Mouse (Mus musculus) urinary bladder, postnatal 25 days (tissue): Measurements from ENCODE around the gene Scgb1a1.
"Not testable (repeated sequence)": the region's sequence is repeated elsewhere in the genome, so short reads cannot be mapped to it uniquely, and the experiment has no call there.

ENCODE experiments used
- DNase-seq: peaks from one replicate; pipeline ENCODE4 v3.0.0; 2022; ENCODE audit warnings: low spot score

Gene Scgb1a1

GRCm38 (mm10) chr19:9067292-9067691 lies 20.5 kb downstream of the Scgb1a1 start:
- no peak for DNase-seq

GRCm38 (mm10) chr19:9065621-9066561 lies 21.9 kb downstream of the Scgb1a1 start:
- DNase-seq = no peak

GRCm38 (mm10) chr19:9063831-9064230 lies 23.9 kb downstream of the Scgb1a1 start:
- no peak for DNase-seq

- DNase-seq = no peak
Measured at GRCm38 (mm10) chr19:9062822-9063221, 24.9 kb downstream of the Scgb1a1 start.

- DNase-seq = no peak
Measured at GRCm38 (mm10) chr19:9061221-9061893, 26.4 kb downstream of the Scgb1a1 start.

- DNase-seq = no peak
Measured at GRCm38 (mm10) chr19:9060103-9060502, 27.7 kb downstream of the Scgb1a1 start.

- DNase-seq = no peak
Measured at GRCm38 (mm10) chr19:9059391-9059790, 28.4 kb downstream of the Scgb1a1 start.

- no peak for DNase-seq
Measured at GRCm38 (mm10) chr19:9058944-9059343, 28.8 kb downstream of the Scgb1a1 start.

GRCm38 (mm10) chr19:9058331-9058884 lies 29.4 kb downstream of the Scgb1a1 start:
- DNase-seq = no peak

GRCm38 (mm10) chr19:9057679-9058078 lies 30.1 kb downstream of the Scgb1a1 start:
- DNase-seq = no peak

- DNase-seq = no peak
Measured at GRCm38 (mm10) chr19:9055703-9056355, 31.9 kb downstream of the Scgb1a1 start.

GRCm38 (mm10) chr19:9055153-9055552 lies 32.6 kb downstream of the Scgb1a1 start:
- no peak for DNase-seq

GRCm38 (mm10) chr19:9052803-9053431 lies 34.8 kb downstream of the Scgb1a1 start:
- no peak for DNase-seq

GRCm38 (mm10) chr19:9051985-9052384 lies 35.8 kb downstream of the Scgb1a1 start:
- DNase-seq = not testable (repeated sequence)

- no peak for DNase-seq
Measured at GRCm38 (mm10) chr19:9050294-9051229, 37.2 kb downstream of the Scgb1a1 start.

GRCm38 (mm10) chr19:9048981-9049687 lies 38.6 kb downstream of the Scgb1a1 start:
- no peak for DNase-seq

- no peak for DNase-seq
Measured at GRCm38 (mm10) chr19:9047946-9048387, 39.8 kb downstream of the Scgb1a1 start.

- DNase-seq = no peak
Measured at GRCm38 (mm10) chr19:9047207-9047945, 40.4 kb downstream of the Scgb1a1 start.

GRCm38 (mm10) chr19:9044291-9044690 lies 43.5 kb downstream of the Scgb1a1 start:
- DNase-seq = no peak
